Mouse (Mus musculus): ENCODE results near the gene Gm20662. TPM values are rescaled to one million over a fixed set of nuclear protein-coding genes. Genes with fewer than 3 reads are reported as not detected.

Gm20662 gene
- polyA plus RNA-seq, 1 experiment from 2014 or later, result 0.07 TPM

- Histone ChIP-seq H3K4me1 (no peaks in the 10 kb centered on the region), H3K4me3 (no peak overlapping the region), H3K27ac (replicated peaks) (no peak overlapping the region), H3K36me3 (peaks cover 87% of the 10 kb centered on the region), H3K9me3 (replicated peaks) (no peaks in the 10 kb centered on the region), H3K27me3 (ENCODE audit: low read depth, poor library complexity, severe bottlenecking) (no peaks in the 10 kb centered on the region)
- WGBS, result 97% methylated on average over 2 of the region's 2 CpGs
- no peak for DNase-seq (ENCODE audit: low spot score)
Observed at GRCm38 (mm10) chr9:108035331-108036156, 39.4 kb downstream of the Gm20662 start.

GRCm38 (mm10) chr9:108044751-108045492 is 48.8 kb downstream of the Gm20662 start:
- Histone ChIP-seq H3K27me3 (ENCODE audit: low read depth, poor library complexity, severe bottlenecking) (no peaks in the 10 kb centered on the region), H3K9me3 (replicated peaks) (no peaks in the 10 kb centered on the region), H3K27ac (replicated peaks) (no peak overlapping the region), H3K4me3 (no peak overlapping the region), H3K4me1 (peaks cover 22% of the 10 kb centered on the region), H3K36me3 (peaks cover 70% of the 10 kb centered on the region)
- 95% methylated on average over 8 of the region's 8 CpGs for WGBS
- no peak for DNase-seq (ENCODE audit: low spot score)

GRCm38 (mm10) chr9:108046582-108046981 is 50.4 kb downstream of the Gm20662 start:
- no peak overlapping the region for H3K4me3 ChIP-seq
- WGBS, result 85% methylated on average over 4 of the region's 4 CpGs
- H3K36me3 ChIP-seq, result peaks cover 69% of the 10 kb centered on the region
- H3K9me3 ChIP-seq (replicated peaks), result no peaks in the 10 kb centered on the region
- peaks cover 27% of the 10 kb centered on the region for H3K4me1 ChIP-seq
- no peak overlapping the region for H3K27ac ChIP-seq (replicated peaks)
- no peak for DNase-seq (ENCODE audit: low spot score)
- H3K27me3 ChIP-seq (ENCODE audit: low read depth, poor library complexity, severe bottlenecking), result no peaks in the 10 kb centered on the region

GRCm38 (mm10) chr9:108047601-108048565 is 51.7 kb downstream of the Gm20662 start:
- no peak for DNase-seq (ENCODE audit: low spot score)
- WGBS, result 55% methylated on average over 17 of the region's 17 CpGs
- no peaks in the 10 kb centered on the region for H3K27me3 ChIP-seq (ENCODE audit: low read depth, poor library complexity, severe bottlenecking)
- H3K9me3 ChIP-seq (replicated peaks), result no peaks in the 10 kb centered on the region
- peaks cover 28% of the 10 kb centered on the region for H3K4me1 ChIP-seq
- peaks cover 64% of the 10 kb centered on the region for H3K36me3 ChIP-seq
- peak overlapping the region; percentile 76 for H3K27ac ChIP-seq (replicated peaks)
- H3K4me3 ChIP-seq, result peak overlapping the region; percentile 62

- Histone ChIP-seq H3K4me1 (peaks cover 34% of the 10 kb centered on the region), H3K9me3 (replicated peaks) (no peaks in the 10 kb centered on the region), H3K27me3 (ENCODE audit: low read depth, poor library complexity, severe bottlenecking) (no peaks in the 10 kb centered on the region), H3K36me3 (peaks cover 60% of the 10 kb centered on the region), H3K4me3 (peak overlapping the region; percentile 62), H3K27ac (replicated peaks) (peak overlapping the region; percentile 76)
- WGBS, result under 1% methylated on average over 19 of the region's 19 CpGs
- no peak for DNase-seq (ENCODE audit: low spot score)
Observed at GRCm38 (mm10) chr9:108048566-108048955, 52.4 kb downstream of the Gm20662 start.

- peak; percentile 96 for DNase-seq (ENCODE audit: low spot score)
- Histone ChIP-seq H3K36me3 (peaks cover 63% of the 10 kb centered on the region), H3K27ac (replicated peaks) (peak within 1 kb of the TSS; percentile 76), H3K4me1 (peaks cover 34% of the 10 kb centered on the region), H3K27me3 (ENCODE audit: low read depth, poor library complexity, severe bottlenecking) (no peaks in the 10 kb centered on the region), H3K4me3 (peak within 1 kb of the TSS; percentile 62), H3K9me3 (replicated peaks) (no peaks in the 10 kb centered on the region)
- under 1% methylated on average over 39 of the region's 39 CpGs for WGBS
Observed at GRCm38 (mm10) chr9:108049016-108049455, 52.9 kb downstream of the Gm20662 start, which contains the start of gene Gmppb. TSS of gene Gmppb (plus strand) at chr9:108049242.

- Histone ChIP-seq H3K9me3 (replicated peaks) (no peaks in the 10 kb centered on the region), H3K27ac (replicated peaks) (peak overlapping the region; percentile 76), H3K4me1 (peaks cover 34% of the 10 kb centered on the region), H3K27me3 (ENCODE audit: low read depth, poor library complexity, severe bottlenecking) (no peaks in the 10 kb centered on the region), H3K36me3 (peaks cover 67% of the 10 kb centered on the region), H3K4me3 (peak overlapping the region; percentile 62)
- WGBS, result 44% methylated on average over 15 of the region's 15 CpGs
- no peak for DNase-seq (ENCODE audit: low spot score)
Observed at GRCm38 (mm10) chr9:108049561-108050251, 53.6 kb downstream of the Gm20662 start.

GRCm38 (mm10) chr9:108051184-108051930 is 55.2 kb downstream of the Gm20662 start:
- 93% methylated on average over 15 of the region's 15 CpGs for WGBS
- H3K4me3 ChIP-seq, result no peak overlapping the region

GRCm38 (mm10) chr9:108051931-108052220 is 55.7 kb downstream of the Gm20662 start:
- WGBS, result 88% methylated on average over 4 of the region's 4 CpGs
- Histone ChIP-seq H3K4me3 (no peak overlapping the region; the same call in 1 of the 2 replicates), H3K36me3 (peaks cover 67% of the 10 kb centered on the region)

More at GRCm38 (mm10) chr9:108051184-108051930, 55.2 kb downstream of the Gm20662 start:
- H3K9me3 ChIP-seq (replicated peaks), result no peaks in the 10 kb centered on the region
- peaks cover 67% of the 10 kb centered on the region for H3K36me3 ChIP-seq
- no peaks in the 10 kb centered on the region for H3K27me3 ChIP-seq (ENCODE audit: low read depth, poor library complexity, severe bottlenecking)
- peaks cover 34% of the 10 kb centered on the region for H3K4me1 ChIP-seq
- no peak overlapping the region for H3K27ac ChIP-seq (replicated peaks)
- no peak for DNase-seq (ENCODE audit: low spot score)

GRCm38 (mm10) chr9:108052411-108052810 is 56.3 kb downstream of the Gm20662 start:
- Histone ChIP-seq H3K4me3 (no peak overlapping the region), H3K9me3 (replicated peaks) (no peaks in the 10 kb centered on the region), H3K27ac (replicated peaks) (no peak overlapping the region), H3K27me3 (ENCODE audit: low read depth, poor library complexity, severe bottlenecking) (no peaks in the 10 kb centered on the region), H3K36me3 (peaks cover 67% of the 10 kb centered on the region), H3K4me1 (peaks cover 33% of the 10 kb centered on the region)
- WGBS, result 73% methylated on average over 7 of the region's 7 CpGs
- DNase-seq (ENCODE audit: low spot score), result no peak

More at GRCm38 (mm10) chr9:108051931-108052220, 55.7 kb downstream of the Gm20662 start:
- H3K4me1 ChIP-seq, result peaks cover 34% of the 10 kb centered on the region
- H3K27ac ChIP-seq (replicated peaks), result no peak overlapping the region
- H3K9me3 ChIP-seq (replicated peaks), result no peaks in the 10 kb centered on the region
- DNase-seq (ENCODE audit: low spot score), result no peak
- no peaks in the 10 kb centered on the region for H3K27me3 ChIP-seq (ENCODE audit: low read depth, poor library complexity, severe bottlenecking)
